Mouse (Mus musculus) CH12.LX (cell line): Measurements from ENCODE around the gene Srprb.
A peak's percentile ranks its signal among the peaks of the same experiment; 100 is the strongest.

Source experiments
- CTCF ChIP-seq, 2 experiments: IDR thresholded peaks in 1 of 2; conservative IDR thresholded peaks in 1 of 2; 2 replicates each; pipeline ENCODE4 v1.5.1; 2011 to 2012; ENCODE audit warnings: low read depth in 2 of 2, low read length in 2 of 2, improper control_type of control experiment in 1 of 2, inconsistent platforms in 1 of 2, mild to moderate bottlenecking in 1 of 2, moderate library complexity in 1 of 2
- MYC ChIP-seq: IDR thresholded peaks from 2 replicates; pipeline ENCODE4 v1.6.1; 2011; ENCODE audit warnings: low read depth, mild to moderate bottlenecking, improper control_type of control experiment, low read length
- NELFE ChIP-seq: IDR thresholded peaks from 2 replicates; pipeline ENCODE4 v1.6.1; 2011; ENCODE audit warnings: low read depth, low read length, improper control_type of control experiment

DNA sequence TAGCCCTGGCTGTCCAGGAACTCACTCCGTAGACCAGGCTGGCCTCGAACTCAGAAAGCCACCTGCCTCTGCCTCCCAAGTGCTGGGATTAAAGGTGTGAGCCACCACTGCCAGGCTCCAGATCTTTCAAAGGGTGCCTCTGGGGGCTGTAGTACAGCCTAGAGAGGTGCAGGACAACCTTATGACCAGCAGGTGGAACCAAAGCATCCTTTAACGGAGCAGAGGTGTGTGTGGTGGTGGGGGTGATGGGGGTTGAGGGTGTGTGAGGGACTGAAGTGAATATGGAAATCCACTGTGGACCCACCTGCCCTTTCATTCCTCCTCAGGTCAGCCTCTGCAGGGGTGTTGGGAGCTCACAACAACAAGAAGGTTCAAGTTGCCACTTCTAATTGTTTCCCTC is 23.5 kb upstream of the Srprb start:
- no peak for TF ChIP-seq NELFE
- peak in 1 of 2 experiments; percentile 70; a peak in 3 of 4 replicates for TF ChIP-seq CTCF (conservative IDR thresholded peaks at IDR 0.05 in 1 of 2, IDR thresholded peaks at IDR 0.05 in 1 of 2; ENCODE audit: low read depth in 2 of 2, low read length in 2 of 2)
- TF ChIP-seq MYC: no peak
